Mouse (Mus musculus) kidney, postnatal 14 days (tissue): Measurements from ENCODE around the gene Gm10985.

Experiments used
- DNase-seq: peaks from one replicate; pipeline ENCODE4 v3.0.0; 2022; ENCODE audit warnings: mixed read lengths

Gene Gm10985

GRCm38 (mm10) chr3:53844786-53845185 lies at the start of gene Gm10985:
Gm10985 (plus strand) TSS chr3:53845086.
- DNase-seq, result no peak

- no peak for DNase-seq
Observed at GRCm38 (mm10) chr3:53796933-53797332, 48.0 kb upstream of the Gm10985 start.

- DNase-seq, result no peak
Observed at GRCm38 (mm10) chr3:53799671-53800070, 45.2 kb upstream of the Gm10985 start.

DNA sequence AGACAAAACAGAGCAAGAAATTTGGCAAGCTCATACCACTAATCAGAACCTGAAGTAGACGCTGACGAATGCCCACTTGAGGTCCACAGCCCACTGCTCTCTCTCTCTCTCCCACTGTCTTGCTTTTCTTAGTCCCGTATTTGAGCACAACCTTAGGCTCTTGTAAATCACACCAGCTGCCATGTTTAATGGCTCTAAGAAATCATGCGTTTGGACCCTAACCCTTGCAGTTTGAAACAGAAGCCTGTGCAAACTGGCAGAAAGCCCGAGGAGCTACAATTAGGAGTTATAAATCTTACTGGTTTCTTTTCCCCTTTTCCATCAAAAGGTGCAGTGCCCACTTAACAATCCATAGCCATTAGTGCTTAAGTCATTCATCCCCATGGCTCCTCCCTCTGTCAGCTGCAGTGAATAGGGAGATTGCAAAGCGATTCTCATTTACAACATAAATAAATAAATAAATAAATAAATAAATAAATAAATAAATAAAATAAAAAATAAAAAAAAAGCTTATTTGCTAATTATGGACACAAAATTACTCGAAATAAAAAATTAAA lies 31.4 kb upstream of the Gm10985 start:
- peak; percentile 4 for DNase-seq

GRCm38 (mm10) chr3:53834238-53834637 lies 10.6 kb upstream of the Gm10985 start:
- DNase-seq, result no peak

DNA sequence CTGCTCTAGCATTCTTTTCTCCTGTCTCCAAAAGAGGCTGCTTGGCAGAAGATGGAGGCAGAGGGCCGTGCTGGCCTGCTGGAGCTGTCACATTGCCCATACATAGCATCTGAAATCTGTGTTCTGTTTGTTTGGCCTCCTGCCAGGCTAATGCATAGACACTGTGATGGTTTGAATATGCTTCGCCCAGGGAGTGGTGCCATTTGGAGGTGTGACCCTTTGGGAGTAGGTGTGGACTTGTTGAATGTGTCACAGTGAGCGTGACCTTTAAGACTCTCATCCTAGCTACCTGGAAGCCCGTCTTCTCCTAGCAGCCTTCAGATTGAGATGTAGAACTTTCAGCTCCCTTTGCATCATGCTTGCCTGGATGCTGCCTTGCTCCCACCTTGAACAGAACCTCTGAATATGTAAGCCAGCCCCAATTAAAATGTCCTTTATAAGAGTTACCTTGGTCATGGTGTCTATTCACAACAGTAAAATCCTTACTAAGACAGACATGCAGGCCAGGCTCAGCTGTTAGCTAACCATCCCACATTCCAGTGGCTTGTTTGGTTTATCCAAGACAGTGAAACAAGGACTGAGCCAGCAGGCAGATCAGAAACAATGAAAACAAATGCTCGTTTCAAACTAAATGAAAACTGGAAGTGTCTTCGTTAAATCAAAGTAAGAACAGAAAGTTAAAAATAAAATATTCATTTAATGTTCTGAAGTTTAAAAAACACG lies 1.5 kb downstream of the Gm10985 start:
- no peak for DNase-seq

- no peak for DNase-seq
Observed at GRCm38 (mm10) chr3:53847726-53848125, 2.8 kb downstream of the Gm10985 start.

DNA sequence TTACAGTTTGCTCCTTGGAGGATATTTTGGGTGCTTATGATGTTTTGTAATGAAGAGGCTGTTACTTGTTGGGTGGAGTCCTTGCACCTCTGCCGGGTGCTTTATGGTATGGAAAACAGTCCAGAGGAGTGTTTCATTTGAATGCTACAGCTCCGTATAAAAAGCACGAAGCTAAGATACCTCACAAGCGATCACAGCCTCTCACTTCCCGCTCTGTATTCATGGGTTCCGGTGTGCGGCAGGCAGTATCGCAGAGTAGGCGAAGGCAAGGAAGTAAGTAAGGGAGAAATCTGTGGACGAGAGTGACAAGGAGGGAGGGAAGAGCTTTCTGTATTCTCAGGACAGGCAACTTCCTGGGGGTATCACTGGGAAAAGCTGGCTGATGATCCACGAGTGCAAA lies 3.4 kb downstream of the Gm10985 start:
- no peak for DNase-seq

DNA sequence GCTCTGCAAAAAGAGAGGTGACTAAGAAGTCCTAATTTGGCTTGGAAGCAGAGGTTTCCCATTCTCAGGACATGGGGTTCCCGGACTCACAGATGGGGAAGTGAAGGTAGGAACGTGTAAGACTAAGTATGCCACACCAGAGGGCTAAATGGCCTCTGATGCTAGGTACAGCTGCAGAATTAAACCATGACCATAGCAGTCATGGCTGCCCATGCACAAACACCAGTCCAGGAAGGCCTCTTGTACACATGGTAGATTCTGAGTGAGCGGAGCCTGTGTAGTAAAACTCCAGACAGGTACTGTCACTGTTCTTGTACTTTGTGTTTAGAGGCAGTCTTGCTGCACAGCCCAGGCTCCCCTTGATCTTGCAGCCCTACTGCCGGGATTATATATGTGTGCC lies 9.4 kb downstream of the Gm10985 start:
- no peak for DNase-seq

- no peak for DNase-seq
Observed at GRCm38 (mm10) chr3:53854831-53855230, 9.9 kb downstream of the Gm10985 start.

DNA sequence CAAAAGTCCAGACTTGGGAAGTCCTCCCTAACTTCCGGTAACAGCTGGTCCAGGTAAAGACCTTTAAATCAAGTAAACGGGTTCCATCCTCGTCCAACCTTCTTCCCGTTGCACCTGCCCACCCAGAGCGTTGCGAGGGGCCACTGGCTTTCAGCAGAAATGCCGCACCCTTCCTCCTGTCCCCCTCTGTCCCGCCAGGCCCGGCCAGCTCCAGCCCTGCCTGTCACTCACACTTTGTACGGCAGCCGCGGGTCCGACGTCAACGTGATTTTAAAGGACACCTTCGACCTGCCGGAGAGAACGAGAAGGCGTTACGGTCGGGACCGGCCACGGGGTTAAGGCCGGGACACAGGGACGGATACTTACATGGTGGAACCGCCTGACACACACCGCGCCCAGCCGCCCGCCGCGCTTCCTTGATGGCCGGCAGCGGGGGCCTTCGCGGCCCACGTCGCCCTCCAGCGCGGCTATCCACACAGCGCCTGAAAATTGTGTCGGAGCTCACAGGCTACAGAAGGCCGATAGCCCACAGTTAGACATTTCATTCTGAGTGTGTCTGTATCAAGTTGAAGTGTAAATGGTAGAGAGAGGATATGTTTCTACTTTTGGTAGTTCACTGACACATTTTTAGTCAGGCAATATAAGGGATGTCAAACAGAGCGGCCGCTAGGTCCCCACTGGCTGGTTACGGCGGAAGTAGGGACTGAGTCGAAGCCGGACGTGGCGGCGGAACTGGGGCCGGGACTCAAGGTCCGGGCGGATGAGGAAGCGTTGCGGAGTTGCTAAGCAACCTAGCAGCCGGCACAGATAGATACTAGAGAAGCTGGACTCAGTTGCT lies 18.7 kb downstream of the Gm10985 start, which contains the start of gene Ufm1:
TSS of gene Ufm1 (minus strand) at position 448 of the 838 bp plus-strand sequence.
- peak; percentile 96 for DNase-seq

- no peak for DNase-seq
Observed at GRCm38 (mm10) chr3:53868212-53868611, 23.3 kb downstream of the Gm10985 start.

DNA sequence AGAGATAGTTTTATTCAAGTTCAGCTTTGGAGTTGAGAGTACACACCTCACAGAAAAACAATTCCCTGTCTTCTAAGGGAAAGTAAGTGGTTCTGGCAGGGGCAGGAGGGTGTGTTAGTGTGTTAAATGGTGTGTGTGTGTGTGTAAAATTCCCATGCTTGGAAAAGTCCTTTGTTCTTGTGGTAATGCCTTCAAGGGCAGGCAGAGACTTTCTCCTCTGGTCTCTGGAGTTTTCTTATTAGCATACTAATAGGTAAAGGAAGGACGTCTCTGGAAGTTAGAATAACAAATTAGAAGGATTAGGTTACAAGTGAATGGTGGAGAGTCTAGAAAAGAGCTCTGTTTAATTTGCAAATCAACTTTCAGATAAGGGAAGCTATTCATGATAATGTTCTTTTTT lies 24.4 kb downstream of the Gm10985 start:
- DNase-seq, result no peak

DNA sequence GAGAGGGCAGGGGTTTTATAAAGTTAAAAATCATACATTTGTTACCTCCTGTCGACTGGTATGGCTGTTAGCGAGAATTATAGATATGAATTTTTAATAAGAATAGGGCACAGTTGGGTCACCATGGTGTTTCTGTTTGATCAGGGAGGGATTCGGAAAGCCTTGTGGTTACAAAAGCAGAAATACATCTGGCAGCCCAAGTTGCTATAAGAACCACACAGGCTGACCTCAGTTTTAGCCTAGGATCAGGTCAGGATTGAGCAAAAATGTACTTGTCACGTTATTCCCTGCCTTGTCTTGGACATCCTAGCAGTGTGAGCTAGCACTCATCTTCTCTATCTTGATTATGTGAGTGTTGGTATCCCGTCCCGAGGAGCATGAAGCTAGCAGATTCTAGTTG lies 25.6 kb downstream of the Gm10985 start:
- DNase-seq, result no peak

- DNase-seq, result no peak
Observed at GRCm38 (mm10) chr3:53871596-53871995, 26.7 kb downstream of the Gm10985 start.

DNA sequence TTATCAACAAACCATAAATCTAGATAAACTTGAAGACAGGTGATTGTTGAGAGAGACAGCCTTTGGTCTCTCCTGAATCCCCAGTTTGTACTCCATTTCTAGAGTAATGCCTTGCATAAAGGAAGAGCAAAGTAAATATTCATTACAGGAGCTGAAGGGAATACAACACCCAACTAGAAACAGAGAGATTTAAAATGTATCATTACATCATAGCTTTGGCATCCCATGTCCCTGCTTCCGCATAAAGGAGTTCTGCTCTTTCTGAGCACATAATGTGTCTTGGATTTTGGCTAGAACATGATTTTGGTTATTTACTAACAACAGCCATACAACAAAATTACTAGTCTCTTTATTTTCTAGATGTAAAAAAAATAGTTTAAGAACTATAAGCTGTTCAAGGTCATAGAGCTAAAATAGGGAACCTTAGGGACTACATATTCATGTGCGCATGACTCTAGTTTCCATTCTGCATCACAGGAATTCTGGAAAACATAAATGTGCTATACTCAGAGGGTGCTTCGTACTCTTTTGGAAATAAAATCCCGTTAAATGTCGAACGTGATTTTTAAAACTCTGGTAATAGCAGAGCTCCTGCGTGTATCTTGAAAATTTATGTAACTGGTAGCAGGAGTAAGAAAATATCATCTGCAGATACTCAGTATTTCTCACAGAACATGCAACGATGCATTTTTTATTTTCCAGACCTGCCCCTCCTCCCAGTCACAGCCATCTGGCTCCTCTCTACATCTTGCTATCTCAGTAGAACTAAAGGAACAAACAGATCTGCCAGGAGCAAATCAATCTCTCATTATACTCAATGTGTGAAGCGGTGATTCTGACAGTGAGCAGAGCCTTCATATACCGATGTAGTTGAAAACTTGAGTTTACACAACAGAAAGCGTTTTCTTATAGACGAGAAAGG lies 46.0 kb downstream of the Gm10985 start:
- no peak for DNase-seq
